Mouse (Mus musculus) cerebellum, postnatal 25 days (tissue): ENCODE results near the gene Ripply1.

ENCODE experiments used
- DNase-seq, 2 experiments: peaks; one replicate each; pipeline ENCODE4 v3.0.0; 2021; ENCODE audit warnings: mixed read lengths in 2 of 2

The Ripply1 gene

GRCm38 (mm10) chrX:139782278-139783044 lies at the start of gene Ripply1:
TSS of gene Ripply1 (minus strand) at chrX:139782353.
- no peak for DNase-seq

GRCm38 (mm10) chrX:139828363-139829092 lies 46.4 kb upstream of the Ripply1 start:
- no peak for DNase-seq

- DNase-seq: no peak
Observed at GRCm38 (mm10) chrX:139826926-139827325, 44.8 kb upstream of the Ripply1 start.

DNA sequence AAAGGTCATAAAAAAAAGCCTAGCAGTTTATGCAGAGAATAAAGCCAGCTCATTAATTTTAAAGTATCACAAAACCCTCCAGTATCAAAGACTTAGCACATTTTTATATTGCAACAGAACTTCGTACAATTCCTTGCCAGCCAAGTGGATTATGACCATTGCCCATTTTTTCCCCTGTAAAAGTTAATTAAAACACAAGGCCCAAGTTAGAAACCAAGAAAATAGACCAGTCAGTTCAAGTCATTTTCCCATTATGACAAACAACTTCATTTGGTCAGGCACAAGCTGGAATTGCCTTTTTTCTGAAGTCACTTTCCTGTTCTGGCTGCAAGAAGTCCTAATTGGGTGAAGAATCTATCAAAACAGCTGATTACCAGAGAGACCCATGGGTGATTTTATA lies 43.2 kb upstream of the Ripply1 start:
- no peak for DNase-seq

DNA sequence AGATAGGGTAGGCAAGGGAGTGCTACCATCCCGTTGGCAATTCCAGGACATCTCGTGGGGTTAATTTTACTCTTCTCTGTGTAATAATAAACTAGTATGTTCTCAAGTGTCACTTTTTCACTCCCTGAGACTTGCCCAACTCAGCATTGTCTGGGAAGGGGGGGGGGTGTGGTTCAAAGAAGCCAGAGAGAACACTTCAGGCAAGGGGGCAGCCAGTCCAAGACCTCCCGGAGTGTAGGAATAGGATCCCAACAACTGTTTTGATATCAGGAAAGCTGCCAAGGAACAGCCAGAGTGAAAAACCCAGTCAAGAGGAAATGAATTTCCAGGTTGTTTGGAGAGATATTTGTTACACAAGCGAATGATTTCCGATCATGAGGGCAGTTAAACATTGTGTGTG lies 33.0 kb upstream of the Ripply1 start:
- no peak for DNase-seq

DNA sequence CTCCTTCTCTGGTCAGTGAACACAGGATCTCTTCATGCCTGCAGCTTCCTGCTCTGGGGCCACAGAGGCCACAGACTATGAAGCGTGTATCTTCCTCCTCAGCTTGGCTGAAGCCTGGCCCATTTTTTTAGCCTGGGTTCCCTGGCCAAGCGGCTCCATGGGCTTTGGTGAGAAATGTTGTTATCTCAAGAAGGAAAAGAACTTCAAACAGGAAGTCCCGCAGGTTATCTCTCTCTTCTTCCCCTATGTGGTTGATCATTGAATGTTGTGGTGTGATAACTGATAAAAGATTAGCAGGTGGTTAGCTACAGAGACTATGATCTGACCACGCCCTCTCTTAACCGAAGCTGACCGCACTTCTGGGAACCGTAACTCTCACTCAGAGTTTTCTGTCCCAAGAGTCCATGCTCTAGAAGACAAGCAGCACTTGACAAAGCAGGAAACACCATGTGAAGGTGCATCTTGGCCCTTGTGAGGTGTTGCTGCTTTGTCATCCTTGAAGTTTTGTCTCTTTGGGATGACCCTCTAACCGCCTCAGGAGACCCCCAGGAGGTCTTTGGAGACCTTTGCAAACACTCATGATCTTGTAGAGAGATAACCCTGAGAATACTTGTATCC lies 32.0 kb upstream of the Ripply1 start:
- no peak for DNase-seq

DNA sequence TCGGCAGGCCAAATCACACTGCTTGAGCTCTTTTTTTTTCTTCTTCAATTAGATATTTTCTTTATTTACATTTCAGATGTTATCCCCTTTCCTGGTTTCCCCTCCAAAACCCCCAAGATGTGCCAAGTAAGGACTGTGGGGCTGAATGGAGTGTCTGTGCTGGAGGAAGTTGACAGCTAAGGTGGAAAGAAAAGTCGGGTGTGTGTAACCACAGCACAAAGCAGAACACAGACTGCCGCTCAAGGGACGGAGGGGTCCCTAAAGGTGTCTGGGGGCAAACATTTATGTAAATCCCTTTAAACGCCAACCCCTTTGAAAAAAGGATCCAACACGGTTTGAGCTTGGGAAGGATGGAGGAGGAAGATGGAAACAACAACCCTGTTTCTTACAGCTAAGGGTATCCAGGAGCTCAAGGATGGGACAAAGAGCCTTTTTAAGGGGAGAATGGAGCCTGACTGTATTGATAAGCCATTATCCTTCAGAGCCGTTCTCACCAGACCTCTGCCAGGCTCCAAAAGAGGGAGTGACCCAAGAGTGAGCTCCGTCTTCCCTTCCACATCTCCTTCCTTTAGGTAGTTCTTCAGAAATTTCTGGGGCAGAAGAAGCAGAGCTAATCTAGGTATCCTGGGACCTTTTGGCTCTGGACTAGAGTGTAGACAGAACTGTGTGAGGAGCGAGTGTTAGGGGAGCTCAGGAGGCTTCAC lies 31.3 kb upstream of the Ripply1 start:
- no peak for DNase-seq

- no peak for DNase-seq
Observed at GRCm38 (mm10) chrX:139812636-139813298, 30.6 kb upstream of the Ripply1 start.

- peak; percentile 55 to 56 for DNase-seq
Observed at GRCm38 (mm10) chrX:139808501-139808900, 26.3 kb upstream of the Ripply1 start.

DNA sequence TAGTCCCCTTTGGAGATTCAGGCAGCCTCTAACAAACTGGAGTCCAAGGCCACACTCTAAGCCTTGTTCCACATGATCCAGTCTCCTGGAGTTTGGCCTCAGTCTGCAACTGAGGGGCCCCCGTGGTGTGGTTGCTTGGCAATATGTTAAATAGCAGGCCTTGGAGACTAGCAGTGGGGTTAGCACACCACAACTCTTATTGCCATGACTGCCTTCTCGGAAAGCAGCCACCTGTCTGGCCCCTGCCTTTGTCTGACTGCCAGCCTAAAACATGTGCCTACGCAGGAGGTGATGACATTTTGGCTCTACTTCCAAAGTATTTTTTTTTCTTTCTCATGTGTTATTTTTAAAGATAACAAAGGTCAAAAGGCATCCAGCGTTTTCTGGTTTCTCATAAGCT lies 25.9 kb upstream of the Ripply1 start:
- DNase-seq: peak; percentile 52 to 65

GRCm38 (mm10) chrX:139807391-139807790 lies 25.2 kb upstream of the Ripply1 start:
- DNase-seq: no peak

GRCm38 (mm10) chrX:139805918-139806317 lies 23.8 kb upstream of the Ripply1 start:
- DNase-seq: no peak

DNA sequence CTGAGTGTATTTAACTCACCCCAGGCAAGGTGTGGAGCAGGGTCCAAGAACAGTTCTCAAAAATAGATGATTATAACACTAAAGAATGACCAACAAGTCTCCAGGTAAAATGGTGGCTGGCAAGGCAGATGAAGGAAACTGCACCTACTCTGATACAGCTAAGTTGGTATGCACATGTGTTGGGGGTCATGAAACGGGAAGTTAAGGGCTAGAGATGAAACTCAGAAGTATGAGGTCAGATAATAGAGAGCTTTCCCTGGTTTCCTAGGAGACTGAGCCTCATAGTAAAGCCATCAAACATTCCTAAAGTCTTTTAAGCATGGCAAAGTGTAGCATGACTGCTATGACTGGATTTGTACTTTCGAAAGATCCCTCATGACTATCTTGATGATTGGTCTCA lies 20.9 kb upstream of the Ripply1 start:
- no peak for DNase-seq

DNA sequence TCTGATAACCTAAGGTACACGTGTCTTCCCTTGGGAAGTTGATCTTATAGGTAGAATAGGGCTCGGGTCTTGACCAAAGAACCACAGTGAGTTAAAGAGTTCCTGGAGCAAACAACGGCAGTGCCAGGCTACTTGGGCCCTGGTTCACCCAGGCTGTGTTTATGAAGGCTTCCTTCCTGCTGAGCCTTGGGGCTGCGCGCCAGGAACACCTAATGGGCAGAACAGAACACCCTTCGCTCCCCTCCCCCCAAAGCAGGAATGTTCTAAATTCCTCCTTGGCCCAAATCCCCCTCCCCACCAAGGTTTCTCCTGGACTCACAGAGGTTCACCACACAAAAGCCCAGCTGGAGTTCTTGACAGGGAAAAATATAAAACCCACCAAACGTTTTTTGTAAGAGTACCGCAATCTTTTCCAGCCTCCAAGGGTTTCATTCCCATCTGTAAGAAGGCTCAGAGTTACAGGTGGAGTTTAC lies 18.3 kb upstream of the Ripply1 start, which contains the start of gene Cldn2:
TSS of gene Cldn2 (plus strand) at position 423 of the 473 bp plus-strand sequence.
- no peak for DNase-seq

DNA sequence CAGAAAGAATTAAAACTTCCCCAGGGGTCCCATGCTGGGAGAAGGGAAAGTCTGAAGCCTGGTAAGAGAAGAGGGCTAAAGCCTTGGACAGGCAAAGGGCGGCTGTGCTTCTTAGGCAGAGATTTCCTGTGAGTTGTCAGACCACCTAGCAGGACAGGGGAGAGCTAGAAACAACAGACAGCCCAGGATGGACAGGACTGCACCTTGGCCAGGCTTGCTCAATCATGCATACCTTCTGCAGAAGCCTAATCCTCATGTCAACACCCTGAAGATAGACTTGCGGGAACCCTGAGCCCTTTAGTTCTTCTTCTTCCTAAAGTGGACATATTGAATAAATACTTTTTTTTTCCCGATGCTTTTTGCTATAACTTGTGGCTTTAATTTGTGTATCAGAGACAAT lies 17.8 kb upstream of the Ripply1 start:
- no peak for DNase-seq

GRCm38 (mm10) chrX:139797875-139798274 lies 15.7 kb upstream of the Ripply1 start:
- peak in 1 of 2 experiments; percentile 11 for DNase-seq

DNA sequence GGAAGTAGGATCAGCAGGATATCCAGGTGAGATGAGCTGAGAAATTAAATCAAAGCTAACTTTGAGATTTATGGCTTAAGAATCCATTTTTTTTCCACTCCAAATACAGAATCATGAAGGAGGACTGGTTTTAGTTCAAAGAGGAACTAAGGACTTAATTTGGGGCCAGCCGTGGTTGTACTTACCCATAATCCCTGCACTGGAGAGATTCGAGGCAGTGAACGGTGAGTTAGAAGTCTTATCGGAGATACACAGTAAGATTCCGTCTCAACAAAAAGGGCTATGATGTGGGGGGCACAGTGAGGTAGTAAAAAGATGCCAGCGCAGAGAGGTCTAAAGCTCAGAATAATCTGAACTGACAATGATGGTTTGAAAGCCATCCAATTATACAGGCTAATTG lies 13.9 kb upstream of the Ripply1 start:
- DNase-seq: no peak

- DNase-seq: no peak
Observed at GRCm38 (mm10) chrX:139794072-139794845, 12.1 kb upstream of the Ripply1 start.

GRCm38 (mm10) chrX:139785764-139786163 lies 3.6 kb upstream of the Ripply1 start:
- no peak for DNase-seq

- DNase-seq: no peak
Observed at GRCm38 (mm10) chrX:139783045-139783422, 881 bp upstream of the Ripply1 start.

- DNase-seq: no peak
Observed at GRCm38 (mm10) chrX:139781563-139781962, 590 bp downstream of the Ripply1 start.

DNA sequence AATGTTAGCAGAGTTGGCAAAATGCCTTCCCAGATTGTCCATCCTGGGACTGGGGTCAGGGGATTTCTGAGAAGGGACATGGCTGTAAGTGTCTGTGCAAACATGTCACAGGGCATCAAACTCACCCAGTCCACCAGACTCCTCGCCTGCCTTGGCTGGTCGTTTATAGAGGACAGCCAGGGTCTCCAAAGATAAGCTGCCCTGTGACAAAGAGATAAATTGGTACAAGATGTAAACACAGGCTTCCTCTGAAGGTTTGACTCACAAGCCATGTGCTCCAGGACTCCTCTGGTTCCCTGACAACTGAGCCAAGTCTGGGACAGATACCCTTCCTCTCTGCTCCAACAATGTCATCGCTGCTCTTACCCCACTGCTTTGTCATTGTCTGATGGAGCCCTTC lies 1.2 kb downstream of the Ripply1 start:
- DNase-seq: no peak
